Mouse (Mus musculus) limb, embryonic 12.5 days (tissue): ENCODE results near the gene Nudt17. TPM values are rescaled to one million over a fixed set of nuclear protein-coding genes. Genes with fewer than 3 reads are reported as not detected.

Source experiments
- ATAC-seq: fragments of 200-750 bp; cut with Nextera tagmentation; 2 replicates; pipeline ENCODE4 v1.8.0; 2017; ENCODE audit warnings: low read depth, moderate TSS enrichment; ENCODE audit not compliant: insufficient number of reproducible peaks, insufficient read depth, low FRiP score, low TSS enrichment
- H3K27ac ChIP-seq: fragments of 300-500 bp; sonication (generic); 2 replicates; pipeline ENCODE4 v1.5.1; 2016; ENCODE audit warnings: mild to moderate bottlenecking, moderate library complexity
- H3K27me3 ChIP-seq: fragments of 300-500 bp; sonication (generic); 2 replicates; pipeline ENCODE4 v1.6.1; 2016; ENCODE audit warnings: mild to moderate bottlenecking, moderate library complexity
- H3K36me3 ChIP-seq: fragments of 300-500 bp; sonication (generic); 2 replicates; pipeline ENCODE4 v1.6.1; 2016; ENCODE audit warnings: mild to moderate bottlenecking, moderate library complexity
- H3K4me1 ChIP-seq: fragments of 300-500 bp; sonication (generic); replicated peaks from 2 replicates; pipeline ENCODE4 v1.6.1; 2016
- H3K4me2 ChIP-seq: fragments of 300-500 bp; sonication (generic); 2 replicates; pipeline ENCODE4 v1.6.1; 2016; ENCODE audit warnings: mild to moderate bottlenecking, moderate library complexity
- H3K4me3 ChIP-seq: fragments of 300-500 bp; sonication (generic); replicated peaks from 2 replicates; pipeline ENCODE4 v1.5.1; 2016; ENCODE audit warnings: mild to moderate bottlenecking
- H3K9ac ChIP-seq: fragments of 300-500 bp; sonication (generic); replicated peaks from 2 replicates; pipeline ENCODE4 v1.6.1; 2016; ENCODE audit warnings: mild to moderate bottlenecking, moderate library complexity
- H3K9me3 ChIP-seq: fragments of 300-500 bp; sonication (generic); 2 replicates; pipeline ENCODE4 v1.6.1; 2016; ENCODE audit warnings: mild to moderate bottlenecking, moderate library complexity
- WGBS: fragments of 180-500 bp; shearing (Covaris S2); methylation state at CpG from one replicate; pipeline ENCODE4 v1.1.7; 2016; 5-methylcytosine and 5-hydroxymethylcytosine counted together
- polyA plus RNA-seq: library from polyadenylated mRNA; unstranded; fragments of >200 nt; fragmentation: Nextera tagmentation; extraction: Ambion mirVana; gene quantifications from 2 replicates; pipeline ENCODE4 v1.2.1, GENCODE M21; 2016

Nudt17 gene
- polyA plus RNA-seq, 1 experiment from 2014 or later: 13.7 TPM

GRCm38 (mm10) chr3:96729403-96729784, 21.0 kb upstream of the Nudt17 start:
- Histone ChIP-seq H3K27me3 (no peaks in the 10 kb centered on the region), H3K4me3 (no peak overlapping the region), H3K36me3 (peaks cover 3% of the 10 kb centered on the region; the same call in 1 of the 2 replicates), H3K4me2 (peak overlapping the region; percentile 76; the same call in 1 of the 2 replicates), H3K4me1 (peaks cover 10% of the 10 kb centered on the region), H3K27ac (no peak overlapping the region), H3K9ac (no peak overlapping the region), H3K9me3 (no peaks in the 10 kb centered on the region)
- WGBS: 36% methylated on average over 3 of the region's 3 CpGs
- ATAC-seq: no peak

- H3K9ac ChIP-seq: peak overlapping the region; percentile 88; the same call in 1 of the 2 replicates
- WGBS: 43% methylated on average over 7 of the region's 7 CpGs
Measured at GRCm38 (mm10) chr3:96728634-96729402, 20.5 kb upstream of the Nudt17 start.

GRCm38 (mm10) chr3:96727828-96728633, 19.7 kb upstream of the Nudt17 start:
- Histone ChIP-seq H3K9ac (peak overlapping the region; percentile 88), H3K4me1 (peaks cover 10% of the 10 kb centered on the region), H3K27me3 (no peaks in the 10 kb centered on the region), H3K4me2 (peak overlapping the region; percentile 76), H3K9me3 (no peaks in the 10 kb centered on the region), H3K27ac (peak overlapping the region; percentile 82), H3K4me3 (peak overlapping the region; percentile 91), H3K36me3 (peaks cover 15% of the 10 kb centered on the region)
- peak; percentile 40 for ATAC-seq
- WGBS: under 1% methylated on average over 42 of the region's 42 CpGs

More at GRCm38 (mm10) chr3:96728634-96729402, 20.5 kb upstream of the Nudt17 start:
- no peak for ATAC-seq
- Histone ChIP-seq H3K4me3 (peak overlapping the region; percentile 91), H3K4me2 (peak overlapping the region; percentile 76), H3K27me3 (no peaks in the 10 kb centered on the region), H3K9me3 (no peaks in the 10 kb centered on the region), H3K4me1 (peaks cover 10% of the 10 kb centered on the region), H3K36me3 (peaks cover 7% of the 10 kb centered on the region), H3K27ac (no peak overlapping the region)

GRCm38 (mm10) chr3:96727343-96727827, 19.0 kb upstream of the Nudt17 start, which contains the start of the genes Polr3c and Rnf115:
Gene Polr3c, minus strand, starts transcription at chr3:96727628.
Gene Rnf115, plus strand, starts transcription at chr3:96727664.
- H3K4me3 ChIP-seq: peak within 1 kb of the TSS; percentile 91
- WGBS: under 1% methylated on average over 52 of the region's 52 CpGs
- peaks cover 10% of the 10 kb centered on the region for H3K4me1 ChIP-seq
- H3K9ac ChIP-seq: peak within 1 kb of the TSS; percentile 88
- H3K36me3 ChIP-seq: peaks cover 19% of the 10 kb centered on the region
- H3K4me2 ChIP-seq: peak within 1 kb of the TSS; percentile 76
- peak; percentile 96 for ATAC-seq
- H3K27ac ChIP-seq: peak within 1 kb of the TSS; percentile 82
- no peaks in the 10 kb centered on the region for H3K9me3 ChIP-seq
- no peaks in the 10 kb centered on the region for H3K27me3 ChIP-seq

- Histone ChIP-seq H3K4me2 (no peak overlapping the region), H3K9ac (no peak overlapping the region), H3K4me3 (no peak overlapping the region), H3K9me3 (no peaks in the 10 kb centered on the region), H3K27me3 (no peaks in the 10 kb centered on the region), H3K27ac (no peak overlapping the region), H3K36me3 (peaks cover 83% of the 10 kb centered on the region), H3K4me1 (no peaks in the 10 kb centered on the region)
- WGBS: 42% methylated on average over 14 of the region's 14 CpGs
- ATAC-seq: no peak
Measured at GRCm38 (mm10) chr3:96719173-96719572, 10.8 kb upstream of the Nudt17 start.

GRCm38 (mm10) chr3:96715854-96716253, 7.5 kb upstream of the Nudt17 start:
- H3K9me3 ChIP-seq: no peaks in the 10 kb centered on the region
- no peak overlapping the region for H3K4me2 ChIP-seq
- no peak overlapping the region for H3K4me3 ChIP-seq
- H3K27me3 ChIP-seq: no peaks in the 10 kb centered on the region
- no peaks in the 10 kb centered on the region for H3K4me1 ChIP-seq
- no peak overlapping the region for H3K9ac ChIP-seq
- 63% methylated on average over 2 of the region's 2 CpGs for WGBS
- H3K36me3 ChIP-seq: peaks cover 83% of the 10 kb centered on the region
- no peak overlapping the region for H3K27ac ChIP-seq
- ATAC-seq: no peak

- Histone ChIP-seq H3K36me3 (peaks cover 83% of the 10 kb centered on the region), H3K4me2 (no peak overlapping the region), H3K9me3 (no peaks in the 10 kb centered on the region), H3K27me3 (no peaks in the 10 kb centered on the region), H3K9ac (no peak overlapping the region), H3K27ac (no peak overlapping the region), H3K4me3 (no peak overlapping the region), H3K4me1 (no peaks in the 10 kb centered on the region)
- WGBS: 87% methylated on average over 5 of the region's 5 CpGs
- no peak for ATAC-seq
Measured at GRCm38 (mm10) chr3:96714286-96714685, 5.9 kb upstream of the Nudt17 start.

GRCm38 (mm10) chr3:96708684-96709064, 312 bp upstream of the Nudt17 start:
- 50% methylated on average over 2 of the region's 2 CpGs for WGBS
- H3K4me3 ChIP-seq: no peak overlapping the region
- H3K4me1 ChIP-seq: peaks cover 5% of the 10 kb centered on the region; the same call in 1 of the 2 replicates
- H3K4me2 ChIP-seq: peak overlapping the region; percentile 89; the same call in 1 of the 2 replicates
- no peak overlapping the region for H3K27ac ChIP-seq
- H3K27me3 ChIP-seq: peaks cover 13% of the 10 kb centered on the region
- ATAC-seq: no peak
- H3K9ac ChIP-seq: no peak overlapping the region
- H3K9me3 ChIP-seq: no peaks in the 10 kb centered on the region
- H3K36me3 ChIP-seq: peaks cover 65% of the 10 kb centered on the region

GRCm38 (mm10) chr3:96706984-96707383, 1.4 kb downstream of the Nudt17 start:
- Histone ChIP-seq H3K36me3 (peaks cover 64% of the 10 kb centered on the region), H3K27ac (no peak overlapping the region), H3K9ac (no peak overlapping the region), H3K9me3 (no peaks in the 10 kb centered on the region), H3K4me1 (peaks cover 5% of the 10 kb centered on the region; the same call in 1 of the 2 replicates), H3K4me2 (no peak overlapping the region), H3K27me3 (peaks cover 13% of the 10 kb centered on the region), H3K4me3 (no peak overlapping the region)
- 65% methylated on average over 7 of the region's 7 CpGs for WGBS
- no peak for ATAC-seq

GRCm38 (mm10) chr3:96706217-96706616, 2.1 kb downstream of the Nudt17 start:
- H3K36me3 ChIP-seq: peaks cover 64% of the 10 kb centered on the region
- H3K27me3 ChIP-seq: peaks cover 13% of the 10 kb centered on the region

GRCm38 (mm10) chr3:96704778-96705177, 3.6 kb downstream of the Nudt17 start:
- Histone ChIP-seq H3K9me3 (no peaks in the 10 kb centered on the region), H3K27me3 (peaks cover 13% of the 10 kb centered on the region), H3K4me1 (peaks cover 5% of the 10 kb centered on the region; the same call in 1 of the 2 replicates), H3K9ac (no peak overlapping the region), H3K27ac (no peak overlapping the region), H3K4me3 (no peak overlapping the region), H3K36me3 (peaks cover 64% of the 10 kb centered on the region), H3K4me2 (no peak overlapping the region)
- WGBS: 73% methylated on average over 11 of the region's 11 CpGs
- no peak for ATAC-seq

More at GRCm38 (mm10) chr3:96706217-96706616, 2.1 kb downstream of the Nudt17 start:
- Histone ChIP-seq H3K4me3 (no peak overlapping the region), H3K27ac (no peak overlapping the region), H3K9me3 (no peaks in the 10 kb centered on the region), H3K4me2 (no peak overlapping the region), H3K4me1 (peaks cover 5% of the 10 kb centered on the region; the same call in 1 of the 2 replicates), H3K9ac (no peak overlapping the region)
- ATAC-seq: no peak
- WGBS: 91% methylated on average over 11 of the region's 11 CpGs
